Mouse (Mus musculus) right cerebral cortex, postnatal 14 days (tissue): Measurements from ENCODE around the gene Naxd.
A peak's percentile ranks its signal among the peaks of the same experiment; 100 is the strongest.
"Not testable (repeated sequence)": the region's sequence is repeated elsewhere in the genome, so short reads cannot be mapped to it uniquely, and the experiment has no call there.

Experiments used
- DNase-seq: peaks from one replicate; pipeline ENCODE4 v3.0.0; 2022

Naxd gene

GRCm38 (mm10) chr8:11516292-11516691, 19.0 kb downstream of the Naxd start:
- DNase-seq: no peak

GRCm38 (mm10) chr8:11517366-11518055, 20.2 kb downstream of the Naxd start:
- no peak for DNase-seq

- no peak for DNase-seq
Measured at GRCm38 (mm10) chr8:11518056-11518396, 20.7 kb downstream of the Naxd start.

GRCm38 (mm10) chr8:11518676-11519075, 21.4 kb downstream of the Naxd start:
- no peak for DNase-seq

- DNase-seq: no peak
Measured at GRCm38 (mm10) chr8:11523331-11523730, 26.0 kb downstream of the Naxd start.

GRCm38 (mm10) chr8:11530155-11530770, 33.0 kb downstream of the Naxd start:
- no peak for DNase-seq

- DNase-seq: no peak
Measured at GRCm38 (mm10) chr8:11530849-11531248, 33.5 kb downstream of the Naxd start.

GRCm38 (mm10) chr8:11534494-11534893, 37.2 kb downstream of the Naxd start:
- no peak for DNase-seq

- DNase-seq: no peak
Measured at GRCm38 (mm10) chr8:11539049-11539448, 41.7 kb downstream of the Naxd start.

- DNase-seq: no peak
Measured at GRCm38 (mm10) chr8:11540182-11540581, 42.9 kb downstream of the Naxd start.

- DNase-seq: no peak
Measured at GRCm38 (mm10) chr8:11542031-11542430, 44.7 kb downstream of the Naxd start.

- DNase-seq: no peak
Measured at GRCm38 (mm10) chr8:11542866-11543265, 45.6 kb downstream of the Naxd start.

GRCm38 (mm10) chr8:11544386-11544785, 47.1 kb downstream of the Naxd start:
- peak; percentile 55 for DNase-seq

GRCm38 (mm10) chr8:11547063-11547462, 49.8 kb downstream of the Naxd start:
- no peak for DNase-seq

- DNase-seq: peak; percentile 29
Measured at GRCm38 (mm10) chr8:11549706-11550105, 52.4 kb downstream of the Naxd start.

GRCm38 (mm10) chr8:11550281-11550948, 53.1 kb downstream of the Naxd start, which contains the start of gene Cars2:
Gene Cars2 (minus strand): TSS chr8:11550783.
- DNase-seq: peak; percentile 83

GRCm38 (mm10) chr8:11551497-11551896, 54.2 kb downstream of the Naxd start:
- not testable (repeated sequence) for DNase-seq

- DNase-seq: no peak
Measured at GRCm38 (mm10) chr8:11552390-11552789, 55.1 kb downstream of the Naxd start.

- peak; percentile 96 for DNase-seq
Measured at GRCm38 (mm10) chr8:11554799-11555719, 57.8 kb downstream of the Naxd start, which contains the start of gene Ing1. Gene Ing1 (plus strand): TSS chr8:11555571.

GRCm38 (mm10) chr8:11555720-11556591, 58.6 kb downstream of the Naxd start:
- DNase-seq: peak; percentile 99

GRCm38 (mm10) chr8:11556691-11557423, 59.6 kb downstream of the Naxd start:
- DNase-seq: peak; percentile 52
